Mouse (Mus musculus) myocyte (in vitro differentiated cells): ENCODE data around the gene Terb1. TPM values are rescaled to one million over a fixed set of nuclear protein-coding genes. Genes with fewer than 3 reads are reported as not detected.

Experiments used
- H3K27me3 ChIP-seq: one replicate; pipeline ENCODE4 v1.6.1; 2011; ENCODE audit not compliant: control insufficient read depth, insufficient read depth, insufficient read length
- H3K36me3 ChIP-seq: one replicate; pipeline ENCODE4 v1.6.1; 2011; ENCODE audit not compliant: control insufficient read depth, insufficient read depth
- H3K4me2 ChIP-seq: one replicate; pipeline ENCODE4 v1.6.1; 2011; ENCODE audit warnings: low read depth, control low read depth
- H3K4me3 ChIP-seq: one replicate; pipeline ENCODE4 v1.5.1; 2011; ENCODE audit warnings: mild to moderate bottlenecking, control low read depth, moderate library complexity
- H3K79me2 ChIP-seq: one replicate; pipeline ENCODE4 v1.6.1; 2011; ENCODE audit not compliant: control insufficient read depth, insufficient read depth
- H3ac ChIP-seq: one replicate; pipeline ENCODE4 v1.6.1; 2011; ENCODE audit not compliant: control insufficient read depth, insufficient read length
- CEBPB ChIP-seq: IDR thresholded peaks from 2 replicates; pipeline ENCODE4 v1.6.1; 2011; ENCODE audit warnings: mild to moderate bottlenecking, moderate library complexity; ENCODE audit not compliant: poor library complexity, insufficient read depth, severe bottlenecking
- E2F4 ChIP-seq: IDR thresholded peaks from one replicate; pipeline ENCODE4 v1.6.1; 2011; ENCODE audit warnings: mild to moderate bottlenecking, control low read depth, moderate library complexity; ENCODE audit not compliant: insufficient read depth
- MAX ChIP-seq: IDR thresholded peaks from one replicate; pipeline ENCODE4 v1.6.1; 2011; ENCODE audit warnings: low read depth, mild to moderate bottlenecking, control low read depth
- MYOD1 ChIP-seq, 3 experiments: IDR thresholded peaks; one replicate each; pipeline ENCODE4 v1.6.1; 2011; ENCODE audit warnings: control low read depth in 2 of 3, low read depth in 2 of 3, mild to moderate bottlenecking in 2 of 3, moderate library complexity in 1 of 3; ENCODE audit not compliant: insufficient read length in 2 of 3, control insufficient read depth in 1 of 3
- MYOG ChIP-seq, 3 experiments: IDR thresholded peaks; one replicate each; pipeline ENCODE4 v1.6.1; 2011; ENCODE audit warnings: control low read depth in 2 of 3, low read depth in 2 of 3, mild to moderate bottlenecking in 2 of 3; ENCODE audit not compliant: insufficient read length in 2 of 3, control insufficient read depth in 1 of 3, insufficient read depth in 1 of 3
- POLR2A ChIP-seq: IDR thresholded peaks from one replicate; pipeline ENCODE4 v1.6.1; 2011; ENCODE audit warnings: low read depth, mild to moderate bottlenecking, control low read depth, moderate library complexity; ENCODE audit not compliant: insufficient read length
- POLR2AphosphoS2 ChIP-seq: IDR thresholded peaks from one replicate; pipeline ENCODE4 v1.6.1; 2011; ENCODE audit warnings: low read depth, control low read depth; ENCODE audit not compliant: insufficient read length
- REST ChIP-seq: IDR thresholded peaks from one replicate; pipeline ENCODE4 v1.6.1; 2011; ENCODE audit warnings: mild to moderate bottlenecking, control low read depth, moderate library complexity; ENCODE audit not compliant: insufficient read depth, insufficient read length
- SRF ChIP-seq: IDR thresholded peaks from one replicate; pipeline ENCODE4 v1.6.1; 2011; ENCODE audit warnings: low read depth; ENCODE audit not compliant: control insufficient read depth, insufficient read length
- TCF12 ChIP-seq: IDR thresholded peaks from one replicate; pipeline ENCODE4 v1.6.1; 2011; ENCODE audit warnings: mild to moderate bottlenecking, control low read depth; ENCODE audit not compliant: poor library complexity, insufficient read depth, severe bottlenecking
- TCF3 ChIP-seq: IDR thresholded peaks from one replicate; pipeline ENCODE4 v1.6.1; 2011; ENCODE audit warnings: low read depth, control low read depth; ENCODE audit not compliant: insufficient read length
- USF1 ChIP-seq: IDR thresholded peaks from one replicate; pipeline ENCODE4 v1.6.1; 2011; ENCODE audit warnings: low read depth, mild to moderate bottlenecking, control low read depth, moderate library complexity
- polyA plus RNA-seq: library from polyadenylated mRNA; unstranded; fragments of >200 nt; fragmentation: generic; extraction: Trizol; gene quantifications from one replicate; pipeline ENCODE4 v1.2.1, GENCODE M21; 2012; ENCODE audit warnings: missing spikeins

The Terb1 gene
- polyA plus RNA-seq, 1 experiment = not detected

- peaks cover 75% of the 10 kb centered on the region for H3K79me2 ChIP-seq
- peak overlapping the region; percentile 36 for H3K4me2 ChIP-seq
- no peak for TF ChIP-seq MAX
- no peak for TF ChIP-seq CEBPB
- no peak for TF ChIP-seq TCF12
- no peak for TF ChIP-seq TCF3
- TF ChIP-seq POLR2A = no peak
- TF ChIP-seq SRF = no peak
- TF ChIP-seq E2F4 = no peak
- no peak for TF ChIP-seq REST
- no peak for TF ChIP-seq POLR2AphosphoS2
- TF ChIP-seq USF1 = no peak
- no peak for TF ChIP-seq MYOG (IDR thresholded peaks at IDR 0.05; ENCODE audit: control insufficient read depth in 1 of 3, insufficient read depth in 1 of 3, insufficient read length in 2 of 3, low read depth in 2 of 3)
- TF ChIP-seq MYOD1 (IDR thresholded peaks at IDR 0.05; ENCODE audit: control insufficient read depth in 1 of 3, insufficient read length in 2 of 3, low read depth in 2 of 3) = no peak
- H3K27me3 ChIP-seq = no peaks in the 10 kb centered on the region
- H3ac ChIP-seq = no peak overlapping the region
- H3K36me3 ChIP-seq = peaks cover 81% of the 10 kb centered on the region
- no peak overlapping the region for H3K4me3 ChIP-seq
Measured at GRCm38 (mm10) chr8:104436591-104436990, 73.1 kb downstream of the Terb1 start.

- Histone ChIP-seq H3K4me2 (peak overlapping the region; percentile 65), H3ac (no peak overlapping the region)
- peak in 1 of 3 experiments; percentile 67 for TF ChIP-seq MYOG (IDR thresholded peaks at IDR 0.05; ENCODE audit: control insufficient read depth in 1 of 3, insufficient read depth in 1 of 3, insufficient read length in 2 of 3, low read depth in 2 of 3)
- TF ChIP-seq SRF = peak; percentile 5
- no peak for TF ChIP-seq TCF3
- TF ChIP-seq USF1 = no peak
- no peak for TF ChIP-seq E2F4
- TF ChIP-seq POLR2A = peak; percentile 42
- no peak for TF ChIP-seq MAX
- TF ChIP-seq REST = no peak
- TF ChIP-seq TCF12 = no peak
- TF ChIP-seq POLR2AphosphoS2 = peak; percentile 79
- TF ChIP-seq MYOD1 (IDR thresholded peaks at IDR 0.05; ENCODE audit: control insufficient read depth in 1 of 3, insufficient read length in 2 of 3, low read depth in 2 of 3) = peak in 1 of 3 experiments; percentile 51
- TF ChIP-seq CEBPB = peak; percentile 57
Measured at GRCm38 (mm10) chr8:104436038-104436437, 73.7 kb downstream of the Terb1 start.

DNA sequence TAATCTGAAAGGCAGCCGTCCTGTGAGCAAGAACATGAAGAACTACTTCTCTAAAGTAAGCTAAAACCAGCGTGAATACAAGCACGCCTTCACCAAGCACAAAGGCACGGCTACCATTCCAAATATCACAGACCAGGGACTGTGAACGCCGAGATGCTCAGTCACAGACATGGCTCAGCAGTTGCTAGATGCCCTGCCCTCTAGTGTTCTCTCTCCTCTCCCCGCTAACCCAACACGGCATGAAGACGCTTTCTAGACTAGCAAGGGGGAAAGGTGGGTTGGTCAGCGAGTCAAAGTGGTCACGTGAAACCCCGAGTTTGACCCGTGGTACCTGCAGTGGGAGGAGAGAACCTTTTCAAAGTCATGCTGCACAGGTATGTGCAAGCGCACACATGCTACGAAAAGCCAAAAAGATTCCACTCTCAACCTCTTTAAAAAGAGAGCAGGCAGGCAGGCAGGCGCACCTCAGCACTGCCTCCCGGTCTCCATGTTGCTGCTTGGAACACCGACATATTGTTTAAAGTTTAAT lies 74.8 kb downstream of the Terb1 start:
- no peak overlapping the region for H3K4me2 ChIP-seq
- peaks cover 88% of the 10 kb centered on the region for H3K36me3 ChIP-seq
- peaks cover 66% of the 10 kb centered on the region for H3K79me2 ChIP-seq
- TF ChIP-seq SRF = no peak
- no peak for TF ChIP-seq MYOD1 (IDR thresholded peaks at IDR 0.05; ENCODE audit: control insufficient read depth in 1 of 3, insufficient read length in 2 of 3, low read depth in 2 of 3)
- no peak for TF ChIP-seq TCF3
- TF ChIP-seq POLR2A = no peak
- TF ChIP-seq REST = no peak
- no peak for TF ChIP-seq POLR2AphosphoS2
- H3K4me3 ChIP-seq = no peak overlapping the region
- H3ac ChIP-seq = no peak overlapping the region
- no peaks in the 10 kb centered on the region for H3K27me3 ChIP-seq

More at GRCm38 (mm10) chr8:104436038-104436437, 73.7 kb downstream of the Terb1 start:
- Histone ChIP-seq H3K36me3 (peaks cover 87% of the 10 kb centered on the region), H3K27me3 (no peaks in the 10 kb centered on the region), H3K4me3 (no peak overlapping the region), H3K79me2 (peaks cover 74% of the 10 kb centered on the region)

DNA sequence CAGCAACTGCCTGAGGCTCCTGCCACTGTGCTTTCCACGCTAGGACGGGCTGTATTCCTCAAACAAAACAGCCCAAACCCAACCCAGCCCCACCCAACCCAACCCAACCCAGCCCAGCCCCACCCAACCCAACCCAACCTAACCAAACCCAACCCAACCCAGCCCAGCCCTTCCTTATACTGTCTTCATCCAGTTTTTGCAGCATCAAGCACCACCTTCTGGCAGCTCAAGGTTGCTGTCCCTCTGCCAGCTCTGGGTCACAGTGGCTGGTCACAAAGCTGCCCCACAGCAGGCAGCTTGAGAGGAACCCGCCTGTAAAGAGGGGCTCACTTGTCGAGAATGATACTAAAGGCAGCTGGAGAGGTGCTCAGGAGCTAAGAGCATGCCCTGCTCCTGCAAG lies 75.4 kb downstream of the Terb1 start:
- TF ChIP-seq MYOD1 (IDR thresholded peaks at IDR 0.05; ENCODE audit: control insufficient read depth in 1 of 3, insufficient read length in 2 of 3, low read depth in 2 of 3) (no peak), TCF3 (no peak), TCF12 (no peak), MAX (no peak), REST (no peak), SRF (no peak), E2F4 (no peak), POLR2AphosphoS2 (no peak), USF1 (no peak), CEBPB (no peak), MYOG (IDR thresholded peaks at IDR 0.05; ENCODE audit: control insufficient read depth in 1 of 3, insufficient read depth in 1 of 3, insufficient read length in 2 of 3, low read depth in 2 of 3) (no peak), POLR2A (no peak)
- Histone ChIP-seq H3K36me3 (peaks cover 82% of the 10 kb centered on the region), H3K4me2 (peak overlapping the region; percentile 40), H3K4me3 (no peak overlapping the region), H3ac (no peak overlapping the region), H3K27me3 (no peaks in the 10 kb centered on the region), H3K79me2 (peaks cover 60% of the 10 kb centered on the region)
